Mouse (Mus musculus): ENCODE results near the gene Cplx3. TPM values are rescaled to one million over a fixed set of nuclear protein-coding genes. Genes with fewer than 3 reads are reported as not detected.

Gene Cplx3
- polyA plus RNA-seq, 1 experiment from 2014 or later, result 3.1 TPM

GRCm38 (mm10) chr9:57560861-57561710, 45.0 kb downstream of the Cplx3 start, which contains the start of gene Scamp2:
TSS of gene Scamp2 (plus strand) at chr9:57560943.
- H3K4me3 ChIP-seq, result peak within 1 kb of the TSS; percentile 81
- H3K9me3 ChIP-seq (replicated peaks), result no peaks in the 10 kb centered on the region
- 1% methylated on average over 37 of the region's 37 CpGs for WGBS
- DNase-seq (ENCODE audit: low spot score), result peak; percentile 95
- peak within 1 kb of the TSS; percentile 88 for H3K27ac ChIP-seq (replicated peaks)
- H3K4me1 ChIP-seq, result peaks cover 28% of the 10 kb centered on the region
- H3K36me3 ChIP-seq, result no peaks in the 10 kb centered on the region
- no peaks in the 10 kb centered on the region for H3K27me3 ChIP-seq (ENCODE audit: low read depth, poor library complexity, severe bottlenecking)

- no peaks in the 10 kb centered on the region for H3K9me3 ChIP-seq (replicated peaks)
- H3K27ac ChIP-seq (replicated peaks), result peak overlapping the region; percentile 88
- no peaks in the 10 kb centered on the region for H3K27me3 ChIP-seq (ENCODE audit: low read depth, poor library complexity, severe bottlenecking)
- H3K4me3 ChIP-seq, result peak overlapping the region; percentile 81
- DNase-seq (ENCODE audit: low spot score), result no peak
- H3K4me1 ChIP-seq, result peaks cover 24% of the 10 kb centered on the region
- no peaks in the 10 kb centered on the region for H3K36me3 ChIP-seq
- 30% methylated on average over 7 of the region's 7 CpGs for WGBS
These were observed 45.8 kb downstream of the Cplx3 start for GRCm38 (mm10) chr9:57560263-57560662.

- Histone ChIP-seq H3K4me1 (peaks cover 29% of the 10 kb centered on the region), H3K9me3 (replicated peaks) (no peaks in the 10 kb centered on the region), H3K27ac (replicated peaks) (no peak overlapping the region), H3K4me3 (no peak overlapping the region), H3K27me3 (ENCODE audit: low read depth, poor library complexity, severe bottlenecking) (no peaks in the 10 kb centered on the region), H3K36me3 (no peaks in the 10 kb centered on the region)
- WGBS, result 85% methylated on average over 2 of the region's 2 CpGs
- no peak for DNase-seq (ENCODE audit: low spot score)
These were observed 46.5 kb downstream of the Cplx3 start for GRCm38 (mm10) chr9:57559568-57559967.

- no peak overlapping the region for H3K4me3 ChIP-seq
- no peaks in the 10 kb centered on the region for H3K27me3 ChIP-seq (ENCODE audit: low read depth, poor library complexity, severe bottlenecking)
- H3K9me3 ChIP-seq (replicated peaks), result no peaks in the 10 kb centered on the region
- no peak for DNase-seq (ENCODE audit: low spot score)
- WGBS, result 86% methylated on average over 4 of the region's 4 CpGs
- H3K36me3 ChIP-seq, result no peaks in the 10 kb centered on the region
- H3K27ac ChIP-seq (replicated peaks), result no peak overlapping the region
- peaks cover 37% of the 10 kb centered on the region for H3K4me1 ChIP-seq
These were observed 47.5 kb downstream of the Cplx3 start for GRCm38 (mm10) chr9:57558625-57559024.

- H3K4me3 ChIP-seq, result no peak overlapping the region
- no peak overlapping the region for H3K27ac ChIP-seq (replicated peaks)
- no peaks in the 10 kb centered on the region for H3K36me3 ChIP-seq
- DNase-seq (ENCODE audit: low spot score), result no peak
- WGBS, result 85% methylated on average over 3 of the region's 3 CpGs
- peaks cover 39% of the 10 kb centered on the region for H3K4me1 ChIP-seq
- no peaks in the 10 kb centered on the region for H3K27me3 ChIP-seq (ENCODE audit: low read depth, poor library complexity, severe bottlenecking)
- no peaks in the 10 kb centered on the region for H3K9me3 ChIP-seq (replicated peaks)
These were observed 48.9 kb downstream of the Cplx3 start for GRCm38 (mm10) chr9:57557215-57557614.

- no peak overlapping the region for H3K4me3 ChIP-seq
- H3K27ac ChIP-seq (replicated peaks), result no peak overlapping the region
- no peaks in the 10 kb centered on the region for H3K9me3 ChIP-seq (replicated peaks)
- H3K27me3 ChIP-seq (ENCODE audit: low read depth, poor library complexity, severe bottlenecking), result no peaks in the 10 kb centered on the region
- 47% methylated on average over 3 of the region's 3 CpGs for WGBS
- H3K4me1 ChIP-seq, result peaks cover 32% of the 10 kb centered on the region
- H3K36me3 ChIP-seq, result peaks cover 10% of the 10 kb centered on the region
- no peak for DNase-seq (ENCODE audit: low spot score)
These were observed 51.3 kb downstream of the Cplx3 start for GRCm38 (mm10) chr9:57554753-57555152.

GRCm38 (mm10) chr9:57553119-57553518, 53.0 kb downstream of the Cplx3 start:
- Histone ChIP-seq H3K9me3 (replicated peaks) (no peaks in the 10 kb centered on the region), H3K27ac (replicated peaks) (no peak overlapping the region), H3K4me1 (peaks cover 32% of the 10 kb centered on the region), H3K4me3 (peak overlapping the region; percentile 69; the same call in 1 of the 2 replicates), H3K27me3 (ENCODE audit: low read depth, poor library complexity, severe bottlenecking) (no peaks in the 10 kb centered on the region), H3K36me3 (peaks cover 27% of the 10 kb centered on the region)
- DNase-seq (ENCODE audit: low spot score), result no peak
- 72% methylated on average over 11 of the region's 11 CpGs for WGBS

GRCm38 (mm10) chr9:57552139-57552887, 53.8 kb downstream of the Cplx3 start, which contains the start of gene Mpi:
TSS of gene Mpi (minus strand) at chr9:57552763.
- 1% methylated on average over 28 of the region's 28 CpGs for WGBS
- peaks cover 35% of the 10 kb centered on the region for H3K36me3 ChIP-seq
- peak within 1 kb of the TSS; percentile 69 for H3K4me3 ChIP-seq
- peak within 1 kb of the TSS; percentile 79 for H3K27ac ChIP-seq (replicated peaks)
- no peaks in the 10 kb centered on the region for H3K9me3 ChIP-seq (replicated peaks)
- no peaks in the 10 kb centered on the region for H3K27me3 ChIP-seq (ENCODE audit: low read depth, poor library complexity, severe bottlenecking)
- peak; percentile 73 for DNase-seq (ENCODE audit: low spot score)
- peaks cover 32% of the 10 kb centered on the region for H3K4me1 ChIP-seq

GRCm38 (mm10) chr9:57550126-57550862, 55.8 kb downstream of the Cplx3 start:
- WGBS, result 92% methylated on average over 11 of the region's 11 CpGs
- Histone ChIP-seq H3K4me3 (no peak overlapping the region), H3K36me3 (peaks cover 55% of the 10 kb centered on the region), H3K27me3 (ENCODE audit: low read depth, poor library complexity, severe bottlenecking) (no peaks in the 10 kb centered on the region), H3K4me1 (peaks cover 32% of the 10 kb centered on the region), H3K27ac (replicated peaks) (no peak overlapping the region), H3K9me3 (replicated peaks) (no peaks in the 10 kb centered on the region)
- DNase-seq (ENCODE audit: low spot score), result no peak

Other genes with a start within 250 kb of the Cplx3 start
- 25.8 and 26.7 TPM in 2 replicates for gene Ppcdc, start 166.2 kb downstream of the Cplx3 start, polyA plus RNA-seq (2016; fragmentation: Nextera tagmentation; extraction: Ambion mirVana)
- 17.3 and 26.3 TPM in 2 replicates for gene Scamp5, start 138.2 kb downstream of the Cplx3 start, polyA plus RNA-seq (2016; fragmentation: Nextera tagmentation; extraction: Ambion mirVana)
- gene Rpp25, start 102.3 kb downstream of the Cplx3 start, polyA plus RNA-seq (2016; fragmentation: Nextera tagmentation; extraction: Ambion mirVana), result 2.5 and 9.3 TPM in 2 replicates
- 705 and 737 TPM in 2 replicates for gene Cox5a, start 85.0 kb downstream of the Cplx3 start, polyA plus RNA-seq (2016; fragmentation: Nextera tagmentation; extraction: Ambion mirVana)
- gene Fam219b, start 68.8 kb downstream of the Cplx3 start, polyA plus RNA-seq (2016; fragmentation: Nextera tagmentation; extraction: Ambion mirVana), result 16.8 and 19.4 TPM in 2 replicates
- gene Mpi, start 53.5 kb downstream of the Cplx3 start, polyA plus RNA-seq (2016; fragmentation: Nextera tagmentation; extraction: Ambion mirVana), result 64.7 and 74.4 TPM in 2 replicates
- 52.4 and 58.9 TPM in 2 replicates for gene Scamp2, start 45.3 kb downstream of the Cplx3 start, polyA plus RNA-seq (2016; fragmentation: Nextera tagmentation; extraction: Ambion mirVana)
- 14.5 and 18.8 TPM in 2 replicates for gene Ulk3, start 16.8 kb downstream of the Cplx3 start, polyA plus RNA-seq (2016; fragmentation: Nextera tagmentation; extraction: Ambion mirVana)
- 0.10 TPM in 1 of 2 replicates, not detected in the other for gene Lman1l, start 14.5 kb upstream of the Cplx3 start, polyA plus RNA-seq (2016; fragmentation: Nextera tagmentation; extraction: Ambion mirVana)
- gene Csk, start 47.4 kb upstream of the Cplx3 start, polyA plus RNA-seq (2016; fragmentation: Nextera tagmentation; extraction: Ambion mirVana), result 38.9 and 41.5 TPM in 2 replicates
- gene Cyp1a2, start 77.4 kb upstream of the Cplx3 start, polyA plus RNA-seq (2016; fragmentation: Nextera tagmentation; extraction: Ambion mirVana), result not detected in 2 replicates
- gene Cyp1a1, start 81.6 kb upstream of the Cplx3 start, polyA plus RNA-seq (2016; fragmentation: Nextera tagmentation; extraction: Ambion mirVana), result 0.04 TPM in 1 of 2 replicates, not detected in the other
- gene Edc3, start 102.3 kb upstream of the Cplx3 start, polyA plus RNA-seq (2016; fragmentation: Nextera tagmentation; extraction: Ambion mirVana), result 42.8 and 46.6 TPM in 2 replicates
- gene Clk3, start 159.6 kb upstream of the Cplx3 start, polyA plus RNA-seq (2016; fragmentation: Nextera tagmentation; extraction: Ambion mirVana), result 100 and 106 TPM in 2 replicates
- 40.2 and 41.0 TPM in 2 replicates for gene Arid3b, start 230.5 kb upstream of the Cplx3 start, polyA plus RNA-seq (2016; fragmentation: Nextera tagmentation; extraction: Ambion mirVana)